Mouse (Mus musculus) kidney, postnatal 14 days (tissue): ENCODE data around the gene Pfkm.

Source experiments
- DNase-seq: peaks from one replicate; pipeline ENCODE4 v3.0.0; 2022; ENCODE audit warnings: mixed read lengths

Gene Pfkm

DNA sequence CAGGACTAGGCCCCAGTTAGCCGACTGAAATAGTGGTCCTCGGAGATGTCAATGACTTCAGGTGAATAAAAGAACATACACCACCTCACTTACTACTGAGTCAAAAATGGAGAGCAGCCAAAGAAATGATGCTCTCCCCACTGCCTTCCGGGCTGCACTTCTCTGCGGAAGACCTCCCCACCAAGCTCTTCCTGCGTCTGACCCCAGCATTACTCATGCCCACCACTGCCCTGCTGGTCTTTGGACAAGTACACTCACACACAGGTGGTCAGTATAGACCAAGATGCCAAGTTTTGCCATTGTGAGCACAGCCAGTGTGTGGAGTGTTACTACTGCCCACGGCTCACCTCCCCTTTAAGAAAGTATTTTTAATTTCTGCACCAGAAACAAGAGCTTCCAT lies 10.0 kb downstream of the Pfkm start:
- DNase-seq: no peak

DNA sequence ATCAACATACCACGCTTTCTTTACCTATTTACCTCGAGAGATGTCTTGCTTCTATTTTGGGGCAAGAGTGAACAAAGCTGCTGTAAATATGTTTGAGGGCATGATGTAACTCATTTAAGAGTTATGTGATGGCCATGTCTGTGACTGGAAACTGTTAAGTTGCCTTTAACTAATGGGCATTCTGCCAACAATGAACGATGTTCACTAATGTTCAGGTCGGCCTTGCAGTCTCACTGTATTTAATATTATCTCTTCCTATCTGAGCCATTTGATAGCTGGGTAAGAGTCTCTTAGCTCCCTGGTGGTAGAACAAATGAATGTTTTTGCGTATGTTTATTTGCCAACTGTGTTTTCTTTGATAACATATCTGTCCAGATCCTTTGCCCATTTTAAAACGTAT lies 14.1 kb downstream of the Pfkm start:
- no peak for DNase-seq

DNA sequence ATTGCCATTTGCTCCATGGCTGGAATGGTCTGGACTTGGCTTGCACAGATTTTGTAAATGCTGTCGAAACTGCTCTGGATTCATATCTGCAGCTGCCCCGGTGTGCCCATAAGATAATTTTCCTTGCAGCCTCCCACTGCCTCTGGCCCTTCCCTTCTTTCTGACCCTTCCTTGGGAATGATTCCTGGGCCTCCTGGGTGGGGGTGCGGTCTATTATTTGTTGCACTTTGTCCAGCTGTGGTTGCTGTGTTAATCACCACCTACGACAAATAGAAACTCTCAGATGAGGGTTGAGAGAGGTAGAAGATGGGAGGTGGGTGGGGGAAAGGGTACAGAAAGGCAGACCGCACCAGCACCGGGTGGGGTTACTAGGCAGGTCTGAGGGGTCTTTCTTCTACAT lies 14.8 kb downstream of the Pfkm start:
- DNase-seq: no peak

DNA sequence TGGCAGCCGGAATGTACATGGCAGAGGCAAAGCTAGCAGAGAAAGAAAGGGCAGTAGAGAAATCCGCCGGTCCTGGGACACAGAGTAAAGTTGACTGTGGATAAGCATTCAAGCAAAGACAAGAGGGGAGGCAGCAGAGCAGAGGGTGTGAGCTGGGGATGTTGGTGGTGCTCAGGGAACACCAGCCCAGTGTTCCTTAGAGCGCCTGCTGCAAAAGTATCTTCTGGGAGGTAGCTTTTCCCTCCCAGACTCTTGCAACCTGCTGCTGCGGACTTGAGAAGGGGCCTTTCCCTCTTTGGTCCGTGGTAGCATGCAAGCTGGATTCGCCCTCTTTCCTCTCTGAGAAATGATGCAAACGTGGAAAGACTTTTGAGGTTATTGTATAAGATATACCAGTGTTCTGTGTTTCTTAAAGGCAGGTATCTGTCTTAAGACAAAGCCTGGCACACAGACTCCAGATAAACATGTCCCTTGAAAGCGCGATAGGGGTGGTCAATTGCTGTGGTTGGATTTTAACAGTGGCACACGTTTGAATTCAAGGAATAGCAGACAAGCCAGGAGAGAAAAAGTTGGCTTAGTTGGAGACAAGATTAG lies 15.4 kb downstream of the Pfkm start:
- no peak for DNase-seq

DNA sequence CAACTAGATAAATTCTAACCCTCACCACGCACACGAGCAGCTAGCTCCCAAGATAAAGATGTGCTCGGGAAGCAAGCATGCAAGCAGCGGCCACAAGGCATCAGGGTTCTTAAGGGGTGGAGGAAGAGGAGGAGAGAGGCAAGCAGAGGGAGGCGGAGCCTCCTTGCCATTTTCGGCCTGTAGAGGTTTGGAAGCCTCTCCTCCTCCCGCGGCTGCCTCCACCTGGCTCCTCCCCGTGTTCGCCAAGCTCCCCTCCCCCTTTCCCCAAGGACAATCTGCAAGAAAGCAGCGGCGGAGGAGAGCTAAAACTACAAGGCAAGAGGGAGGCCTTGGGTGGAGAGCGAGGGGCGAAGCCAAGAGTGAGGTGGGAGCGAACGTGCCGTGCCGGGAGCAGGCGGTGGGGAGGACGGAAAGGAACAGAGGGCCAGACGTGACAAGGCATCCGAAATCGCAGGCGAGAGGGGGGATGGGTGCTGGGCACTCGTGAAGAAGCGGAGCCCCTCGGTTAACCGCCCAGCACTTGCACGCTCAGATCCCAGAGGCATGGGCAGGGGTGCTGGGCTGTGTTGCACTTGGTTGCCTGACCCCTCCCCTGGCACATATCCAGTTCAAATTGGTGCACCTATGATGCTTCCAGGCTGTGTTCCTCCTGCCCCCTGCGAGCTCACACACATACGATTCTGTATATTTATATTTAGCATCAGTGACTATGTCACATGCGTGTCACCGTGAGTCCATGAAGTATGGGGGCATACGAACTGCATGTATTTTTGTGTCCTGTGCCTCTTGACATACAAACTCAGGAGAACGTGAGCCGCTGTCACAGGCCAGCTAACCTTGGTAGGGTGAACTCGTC lies 16.1 kb downstream of the Pfkm start:
- DNase-seq: peak; percentile 91

DNA sequence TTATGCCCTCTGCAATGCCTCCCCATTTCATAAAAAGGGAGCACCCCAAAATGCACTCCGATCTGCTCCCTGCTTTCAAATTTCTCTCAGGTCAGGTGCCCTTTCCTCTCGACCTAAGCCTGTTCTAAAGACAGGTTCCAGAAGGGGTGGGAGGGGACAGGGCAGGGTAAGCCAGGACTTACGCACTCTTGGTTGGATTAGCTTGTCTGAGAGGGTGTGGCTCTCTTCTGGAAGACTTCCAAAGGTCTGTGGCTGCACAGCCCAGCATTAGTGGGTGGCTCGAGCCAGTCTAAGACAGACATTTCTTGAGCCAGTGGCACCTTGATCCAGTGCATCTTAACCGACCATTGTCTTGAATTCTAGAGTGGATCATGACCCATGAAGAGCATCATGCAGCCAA lies 19.4 kb downstream of the Pfkm start:
- DNase-seq: peak; percentile 18

DNA sequence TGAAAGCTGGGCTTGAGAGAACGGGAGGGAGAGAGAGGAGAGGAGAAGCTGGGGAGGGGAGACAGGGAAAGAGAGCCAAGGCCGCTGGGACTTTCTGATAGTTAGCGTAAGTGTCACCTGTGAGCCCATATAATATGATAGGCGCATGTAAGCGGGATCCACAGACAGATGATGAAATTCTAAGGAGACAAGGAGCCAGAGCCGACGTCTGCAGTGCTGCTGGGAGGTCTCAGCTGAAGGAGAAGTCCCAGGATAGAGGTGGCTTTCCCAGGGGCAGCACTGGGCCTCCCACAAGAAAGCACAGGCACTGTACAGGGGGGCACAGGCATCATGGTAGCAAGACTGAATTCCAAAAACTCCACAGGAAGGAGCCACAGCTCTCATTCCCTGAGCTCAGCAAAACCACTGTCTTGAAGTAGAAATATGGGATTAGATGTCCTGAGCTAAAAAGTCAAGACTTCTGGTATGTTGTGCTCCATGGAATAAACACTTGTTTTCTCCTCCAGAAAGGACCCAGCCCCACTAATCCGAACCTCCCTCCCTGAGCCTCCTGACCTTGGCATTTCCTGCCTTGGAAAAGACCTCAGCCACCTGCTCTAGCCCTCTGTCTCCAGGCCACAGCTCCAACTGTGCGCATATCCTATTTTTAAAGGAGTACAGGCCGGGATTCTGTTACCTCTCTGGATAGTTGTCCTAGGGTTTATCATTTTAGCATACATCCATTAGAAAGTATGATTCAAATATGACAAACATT lies 21.9 kb downstream of the Pfkm start:
- DNase-seq: no peak

DNA sequence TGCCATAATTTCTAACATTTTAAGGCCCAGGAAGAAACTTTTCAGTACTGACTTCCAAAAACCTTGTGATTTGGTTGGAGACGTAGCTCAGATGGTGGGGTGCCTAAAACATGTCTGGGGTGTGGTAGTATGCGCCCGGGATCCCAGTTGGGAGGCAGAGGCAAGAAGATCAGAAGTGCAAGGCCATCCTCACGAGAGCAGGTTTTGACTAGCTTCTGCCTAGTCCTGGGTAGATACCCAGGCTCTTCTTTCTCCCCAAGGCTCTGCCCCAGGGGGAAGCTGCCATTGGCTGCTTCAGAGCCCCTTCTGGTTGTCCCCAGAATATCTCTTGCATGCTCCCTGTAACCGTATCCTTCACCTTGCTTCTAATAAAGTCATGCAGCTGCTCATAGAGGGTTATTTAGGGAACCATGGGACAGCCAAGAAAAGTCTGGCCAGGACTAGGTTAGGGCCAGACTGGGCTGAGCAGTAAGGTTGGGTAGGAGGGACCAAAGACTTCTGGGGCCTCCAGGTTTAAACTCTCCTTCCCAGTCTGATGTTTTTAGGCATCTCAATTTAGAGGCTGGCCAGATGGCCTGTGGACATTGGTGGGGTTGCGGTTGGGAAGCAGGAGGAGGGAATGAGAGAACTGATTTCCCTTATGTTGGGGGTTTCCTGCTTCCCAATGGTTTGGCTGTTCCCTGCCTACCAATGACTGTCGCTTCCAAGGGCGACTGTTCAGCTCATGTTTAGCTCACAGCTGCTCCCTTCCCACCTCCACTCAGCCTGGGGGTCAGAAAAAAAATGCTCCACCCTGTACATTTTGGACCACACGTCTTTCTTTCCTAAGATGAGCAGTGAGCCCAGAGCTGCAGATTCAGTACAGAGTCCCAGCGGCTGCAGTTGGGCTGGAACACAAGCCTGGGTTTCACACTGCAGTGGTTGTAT lies 22.7 kb downstream of the Pfkm start:
- no peak for DNase-seq

DNA sequence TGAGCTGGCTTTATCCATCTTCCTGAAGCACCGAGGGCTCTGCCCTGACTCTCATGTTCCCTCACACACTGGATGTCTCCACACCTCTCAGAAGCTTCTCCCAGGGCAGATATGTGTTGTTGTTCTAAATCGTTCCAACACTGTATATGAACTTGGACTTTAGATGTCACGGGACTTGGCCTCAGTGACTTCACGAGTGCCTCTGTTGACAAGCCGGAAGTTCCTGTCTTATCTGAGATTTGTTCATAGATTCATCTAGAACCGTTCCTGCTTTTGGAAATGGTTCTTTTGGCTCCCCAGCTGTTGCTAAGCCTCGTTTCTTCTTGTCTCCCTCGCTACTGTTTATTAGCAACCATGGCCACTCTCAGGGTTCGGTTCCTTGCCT lies 23.4 kb downstream of the Pfkm start:
- no peak for DNase-seq

DNA sequence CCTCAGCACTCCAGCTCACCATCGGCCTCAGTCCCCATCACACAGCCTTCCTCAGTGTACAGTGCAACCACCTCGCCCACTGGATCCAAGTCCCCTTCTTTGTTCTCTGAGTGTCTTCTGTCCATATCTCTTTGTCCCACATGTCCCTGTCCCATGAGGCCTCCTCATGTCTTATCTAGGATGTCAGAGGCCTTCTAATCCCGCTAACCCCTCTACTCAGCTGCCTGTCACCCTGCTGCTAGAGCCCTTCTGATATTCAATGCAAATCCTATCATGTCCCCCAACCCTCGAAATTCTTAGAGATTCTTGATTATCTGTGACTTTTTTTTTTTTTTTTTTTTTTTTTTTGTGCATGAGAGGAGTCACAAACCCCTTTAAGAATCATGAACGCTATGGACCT lies 23.9 kb downstream of the Pfkm start:
- no peak for DNase-seq

DNA sequence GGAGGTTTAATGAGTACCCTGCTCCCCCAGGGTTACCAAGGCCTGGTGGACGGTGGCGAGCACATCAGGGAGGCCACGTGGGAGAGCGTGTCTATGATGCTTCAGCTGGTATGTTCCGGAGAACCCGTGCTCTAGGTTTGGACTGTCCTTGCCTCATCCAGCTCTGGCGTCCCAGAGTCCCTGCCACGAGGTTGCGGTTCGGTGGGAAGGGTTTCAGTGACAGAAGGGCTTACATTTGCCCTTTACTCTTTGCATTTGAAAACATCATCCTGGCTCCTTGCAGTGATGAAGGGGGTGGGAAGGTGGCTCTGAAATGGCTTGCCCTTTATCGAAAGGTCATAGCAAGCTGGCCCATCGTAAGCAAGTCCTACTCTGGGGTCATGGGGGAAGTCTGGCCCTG lies 27.0 kb downstream of the Pfkm start:
- DNase-seq: no peak

DNA sequence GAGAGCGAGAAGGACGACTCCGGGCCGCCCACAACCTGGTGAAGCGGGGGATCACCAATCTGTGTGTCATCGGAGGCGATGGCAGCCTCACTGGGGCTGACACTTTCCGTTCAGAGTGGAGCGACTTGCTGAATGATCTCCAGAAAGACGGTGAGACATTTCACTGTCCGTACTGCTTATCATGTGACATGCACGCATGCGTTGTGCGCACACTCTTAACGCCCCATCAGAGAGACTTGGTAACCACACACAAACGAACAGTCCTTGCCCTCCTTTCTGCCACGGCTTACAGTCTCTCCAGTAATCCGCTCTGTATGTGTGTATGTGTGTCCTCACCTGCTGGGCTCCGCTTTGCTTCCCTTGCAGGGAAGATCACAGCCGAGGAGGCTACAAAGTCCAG lies 28.4 kb downstream of the Pfkm start:
- DNase-seq: no peak

DNA sequence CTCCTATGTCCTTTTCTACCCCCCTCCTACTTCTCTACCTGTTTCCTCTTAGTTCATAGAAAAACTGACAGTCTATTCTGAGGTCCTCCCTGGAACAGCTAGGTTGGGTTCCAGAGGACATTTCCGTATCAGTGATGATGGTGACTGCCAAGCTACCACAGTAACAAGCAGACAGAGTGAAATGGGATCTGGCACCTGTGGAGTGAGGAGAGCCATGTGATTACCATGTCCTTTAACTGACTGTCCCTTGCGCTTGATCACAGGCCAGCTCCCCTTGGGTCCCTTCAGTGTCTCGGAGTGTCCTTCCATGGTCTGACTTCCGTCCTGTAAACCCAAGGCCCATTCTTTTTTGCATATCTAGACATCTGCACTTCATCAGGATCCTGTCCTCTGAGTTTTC lies 38.6 kb downstream of the Pfkm start:
- DNase-seq: no peak

DNA sequence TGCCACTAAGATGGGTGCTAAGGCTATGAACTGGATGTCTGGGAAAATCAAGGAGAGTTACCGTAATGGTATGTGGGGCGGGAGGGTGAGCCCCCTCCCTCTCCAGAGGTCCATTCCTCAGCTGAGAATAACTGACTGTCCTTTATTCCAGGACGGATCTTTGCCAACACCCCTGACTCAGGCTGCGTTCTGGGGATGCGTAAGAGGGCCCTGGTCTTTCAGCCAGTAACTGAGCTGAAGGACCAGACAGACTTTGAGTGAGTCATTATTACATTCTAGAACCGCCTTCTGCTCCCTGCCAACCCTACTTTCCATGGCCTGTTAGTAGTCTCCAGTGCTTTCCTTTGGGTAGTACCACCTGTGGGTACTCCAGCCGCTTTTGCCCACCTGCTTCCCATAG lies 39.1 kb downstream of the Pfkm start:
- DNase-seq: no peak

DNA sequence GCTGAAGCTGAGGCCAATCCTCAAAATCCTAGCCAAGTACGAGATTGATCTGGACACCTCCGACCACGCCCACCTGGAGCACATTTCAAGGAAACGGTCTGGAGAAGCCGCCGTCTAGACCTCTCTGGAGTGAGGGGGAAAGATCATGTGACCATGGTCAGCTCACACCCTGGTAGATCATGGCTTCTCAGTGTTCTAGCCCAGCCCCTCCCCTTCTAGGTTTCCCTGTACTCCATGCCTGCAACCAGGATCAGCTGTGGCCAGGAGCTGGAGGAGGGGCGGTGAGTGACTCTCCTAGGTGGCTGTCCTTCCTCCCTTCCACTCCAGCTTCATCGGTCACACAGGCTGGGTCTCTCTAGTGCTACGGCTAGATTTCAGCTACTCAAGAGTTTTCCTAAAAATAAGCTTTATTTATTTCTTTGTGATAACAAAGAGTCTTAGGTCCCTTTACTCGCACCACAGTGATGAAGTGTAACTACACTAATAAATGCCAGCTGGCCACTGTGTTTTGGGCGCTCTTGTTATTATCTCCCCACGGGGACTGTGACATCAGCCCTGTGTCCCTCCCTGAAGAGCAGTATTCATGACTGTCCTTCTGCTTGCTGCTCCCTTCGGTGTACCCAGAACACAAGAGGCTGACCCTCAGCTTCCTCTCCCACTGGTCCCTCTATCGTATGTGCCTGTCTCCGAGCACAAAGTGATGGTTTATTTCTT lies 39.7 kb downstream of the Pfkm start:
- no peak for DNase-seq

DNA sequence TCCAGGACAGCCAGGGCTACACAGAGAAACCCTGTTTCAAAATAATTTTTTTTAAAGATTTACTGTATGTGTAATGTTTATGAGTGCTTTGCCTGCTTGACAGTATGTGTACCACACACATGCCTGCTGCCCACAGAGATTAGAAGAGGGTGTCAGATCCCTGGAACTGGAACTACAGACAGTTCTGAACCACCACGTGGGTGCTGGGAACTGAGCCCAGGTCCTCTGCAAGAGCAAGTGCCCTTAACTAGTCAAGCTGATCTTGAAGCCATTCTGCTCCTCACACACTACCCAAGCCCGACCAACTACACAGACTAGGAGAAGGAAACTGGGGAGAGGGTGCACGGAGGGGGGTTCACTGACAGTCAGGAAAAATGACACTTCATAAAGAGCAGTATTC lies 41.1 kb downstream of the Pfkm start:
- DNase-seq: no peak

DNA sequence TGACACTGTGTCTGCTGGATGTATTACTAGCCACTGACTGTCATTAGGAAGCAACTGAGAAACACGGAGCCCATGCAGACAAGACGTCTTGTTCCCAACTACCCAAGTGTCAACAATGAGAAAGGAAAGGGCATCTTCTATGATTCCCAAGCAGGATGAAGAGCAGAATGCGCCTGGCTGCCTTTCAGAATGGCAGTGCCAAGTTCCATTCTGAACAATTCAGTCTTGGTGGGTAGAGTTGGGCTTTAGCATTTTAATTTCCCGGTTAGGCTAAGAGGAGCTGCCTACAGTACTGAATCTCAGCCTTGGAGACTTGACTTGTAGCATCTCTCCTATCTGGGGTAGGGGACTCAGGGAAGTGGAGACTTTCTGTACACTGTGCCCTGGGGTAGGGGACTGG lies 41.6 kb downstream of the Pfkm start:
- DNase-seq: no peak

DNA sequence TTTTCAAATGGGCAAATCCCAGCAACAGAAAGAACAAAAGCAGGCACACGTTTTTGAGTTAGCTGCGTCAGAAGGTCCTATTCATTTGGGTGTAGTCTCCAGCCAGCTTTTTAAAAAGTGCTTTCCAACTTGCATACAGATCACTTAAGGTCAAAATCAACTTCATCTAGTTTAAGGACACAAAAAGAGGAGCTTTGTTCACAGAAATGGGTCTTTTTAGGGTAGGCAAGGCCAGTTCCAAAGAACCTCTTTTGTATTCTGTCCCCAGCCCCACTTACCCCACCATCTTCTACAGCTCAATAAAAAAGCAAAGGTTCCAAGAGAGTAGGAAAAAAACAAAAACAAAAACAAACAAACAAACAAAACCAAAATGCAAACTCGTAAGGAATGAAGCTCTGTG lies 42.3 kb downstream of the Pfkm start:
- no peak for DNase-seq

DNA sequence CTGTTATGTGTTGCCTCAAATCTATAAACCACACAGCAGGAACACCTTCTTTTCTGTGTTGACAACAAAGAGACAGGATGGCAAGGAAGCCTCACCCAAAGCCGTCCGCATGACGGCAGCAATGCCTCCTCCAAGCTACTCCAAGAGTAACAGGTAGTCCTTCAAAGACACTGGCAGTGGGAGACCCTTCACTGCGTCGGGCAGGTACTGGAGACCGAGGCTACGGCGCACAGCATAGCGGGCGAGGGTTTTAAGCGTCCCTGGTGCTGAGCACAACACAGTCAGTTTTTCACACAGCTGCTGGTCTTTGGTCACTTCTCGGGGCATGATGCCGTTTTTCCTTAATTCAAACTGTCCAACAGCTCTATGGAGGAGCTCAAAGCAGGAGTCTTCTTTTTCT lies 43.3 kb downstream of the Pfkm start:
- no peak for DNase-seq

DNA sequence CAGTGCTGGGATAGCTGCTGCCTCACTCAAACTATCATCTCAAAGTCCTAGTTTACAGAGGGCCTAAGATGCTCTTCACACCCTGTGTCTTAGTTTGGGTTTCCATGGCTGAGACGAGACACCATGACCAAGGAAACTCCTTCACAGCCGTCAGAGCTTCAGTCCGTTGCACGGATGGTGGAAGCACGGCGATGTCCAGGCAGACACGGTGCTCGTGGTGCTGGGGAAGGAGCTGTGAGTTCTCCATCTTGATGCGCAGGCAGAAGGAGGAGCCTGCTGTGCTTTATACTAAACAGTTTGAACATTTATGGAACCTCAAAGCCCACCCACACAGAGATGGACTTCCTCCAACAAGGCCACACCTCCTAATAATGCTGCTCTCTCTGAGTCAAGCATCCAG lies 44.5 kb downstream of the Pfkm start:
- no peak for DNase-seq

DNA sequence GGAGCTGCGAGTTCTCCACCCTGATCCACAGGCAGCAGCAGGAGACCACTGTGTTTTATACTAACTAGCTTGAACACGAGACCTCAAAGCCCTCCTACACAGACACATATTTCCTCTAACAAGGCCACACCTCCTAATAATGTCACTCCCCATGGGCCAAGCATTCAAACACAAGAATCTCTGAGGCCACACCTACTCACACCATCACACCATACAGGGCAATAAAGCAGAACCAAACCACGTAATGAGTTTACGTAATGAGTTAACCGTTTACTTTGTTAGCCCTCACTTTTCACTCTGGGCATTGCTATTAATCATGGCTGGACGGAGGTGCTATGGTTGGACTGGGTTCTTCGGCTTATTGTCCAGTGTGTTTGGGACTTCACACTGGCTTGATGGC lies 47.4 kb downstream of the Pfkm start:
- no peak for DNase-seq

DNA sequence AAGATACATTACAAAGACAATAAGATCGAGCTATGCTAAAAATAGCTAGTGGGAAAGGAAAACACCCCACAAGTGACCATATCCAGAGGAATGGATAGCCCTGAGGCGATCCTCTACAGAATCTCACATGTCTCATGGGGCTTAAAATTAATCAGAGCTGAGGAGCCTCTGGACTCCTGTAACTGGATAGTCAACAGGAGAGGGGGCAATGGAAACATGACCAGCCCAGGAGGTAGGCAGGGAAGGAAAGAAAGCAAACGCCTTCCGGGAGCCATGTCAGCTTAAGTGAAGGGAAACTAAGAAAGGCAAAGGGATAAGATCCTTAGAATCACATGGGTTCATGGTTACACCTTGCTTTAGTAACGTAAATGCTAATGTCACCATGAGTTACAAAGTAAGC lies 48.4 kb downstream of the Pfkm start:
- no peak for DNase-seq
